Mouse (Mus musculus) frontal cortex, adult 2 months (tissue): ENCODE measurements at regions not wholly inside any gene's neighbourhood (a gene's known extent, or its start where the extent isn't known, plus 50 kb on each side); places are given as distances from the start of the nearest gene placed in this dataset.

Experiments used
- DNase-seq, 2 experiments: peaks; one replicate each; pipeline ENCODE4 v3.0.0; 2022; ENCODE audit warnings: low spot score in 1 of 2; ENCODE audit errors: extremely low spot score in 1 of 2

GRCm38 (mm10) chr16:44630861-44631260 lies 72.2 kb upstream of the Boc start:
- no peak for DNase-seq

DNA sequence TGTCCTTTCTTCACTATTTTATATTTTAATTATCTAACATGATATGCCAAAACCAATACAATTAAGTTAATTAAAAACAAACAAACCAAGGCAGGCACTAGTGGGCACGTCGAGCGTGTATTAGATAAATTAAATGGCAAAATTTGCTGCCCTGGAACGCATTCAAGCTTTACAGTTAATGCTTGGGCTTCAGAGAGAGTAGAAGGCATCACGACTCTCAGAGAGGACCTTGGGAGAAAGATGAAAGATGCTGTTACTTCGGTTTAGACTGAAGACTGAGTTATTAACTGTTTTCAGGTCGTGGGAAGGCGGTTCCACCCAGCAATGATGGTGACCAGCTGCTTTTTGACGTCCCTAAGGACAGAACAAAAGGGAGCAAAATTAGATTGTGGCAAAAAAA lies 71.7 kb upstream of the Boc start:
- DNase-seq, result no peak

DNA sequence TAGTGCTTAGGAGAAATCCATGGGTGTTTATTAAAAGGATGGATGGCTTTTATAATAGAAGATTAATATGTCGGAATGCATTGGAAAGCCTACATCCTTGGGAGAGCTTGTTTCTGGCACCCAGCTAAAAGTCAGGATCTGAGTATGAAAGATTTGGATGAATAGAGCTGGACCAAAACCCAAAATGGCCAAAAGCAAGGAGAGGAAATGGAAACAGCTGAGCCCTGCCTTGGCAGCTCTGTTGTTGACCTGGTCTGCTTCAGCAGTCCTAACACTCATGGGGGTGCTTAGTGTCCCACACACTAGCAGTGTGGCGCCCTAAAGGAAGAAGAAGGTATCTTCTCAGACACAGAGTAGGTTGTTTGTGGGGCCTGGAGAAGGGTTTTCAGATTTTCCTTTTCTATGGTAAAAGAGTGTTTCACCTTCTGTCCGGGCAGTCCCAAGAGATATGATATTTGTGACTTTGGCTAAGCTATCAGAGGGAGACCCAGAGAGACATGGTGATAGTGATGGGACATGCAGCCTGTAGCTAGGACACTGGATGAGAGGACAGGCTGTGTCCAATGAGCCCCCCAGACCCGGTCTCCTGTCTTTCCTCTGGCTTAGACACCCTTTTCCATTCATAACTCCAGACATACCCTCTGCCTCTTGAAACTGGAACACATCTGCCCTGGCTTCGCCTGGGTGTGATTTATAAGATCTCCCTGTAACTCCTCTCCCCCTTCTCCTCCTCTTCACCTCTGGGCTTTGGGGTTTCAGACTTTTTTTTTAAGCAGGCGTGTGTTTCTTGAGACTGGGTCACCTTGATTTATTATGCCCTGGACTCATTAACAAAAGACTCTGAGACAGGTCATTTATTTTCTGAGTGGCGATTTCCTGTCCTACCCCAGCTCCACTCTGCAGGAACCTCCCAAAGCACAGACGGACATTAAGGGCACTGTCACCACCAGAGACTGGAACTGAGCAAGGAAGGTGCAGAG lies 70.9 kb upstream of the Boc start:
- DNase-seq, result no peak

DNA sequence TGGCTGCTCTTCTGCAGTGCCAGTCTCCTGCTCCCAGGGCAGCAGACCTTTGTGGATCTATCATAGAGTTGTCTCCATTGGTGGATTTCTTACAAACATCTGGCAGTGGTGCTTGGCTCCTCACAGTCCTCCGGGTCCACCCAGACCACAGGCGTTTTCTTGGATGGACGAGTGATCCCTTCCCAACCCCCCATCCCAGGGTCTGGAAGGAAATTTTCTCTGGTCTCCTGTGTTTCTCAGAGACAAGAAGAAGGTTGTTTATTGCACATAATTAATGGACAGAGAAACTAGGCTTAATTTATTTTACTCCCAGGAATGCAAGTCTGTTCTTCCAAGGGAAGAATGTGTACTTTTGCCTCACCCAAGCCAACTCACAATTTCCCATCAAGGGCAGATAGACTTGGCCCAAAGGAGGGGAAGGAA lies 67.2 kb upstream of the Boc start:
- DNase-seq, result no peak

DNA sequence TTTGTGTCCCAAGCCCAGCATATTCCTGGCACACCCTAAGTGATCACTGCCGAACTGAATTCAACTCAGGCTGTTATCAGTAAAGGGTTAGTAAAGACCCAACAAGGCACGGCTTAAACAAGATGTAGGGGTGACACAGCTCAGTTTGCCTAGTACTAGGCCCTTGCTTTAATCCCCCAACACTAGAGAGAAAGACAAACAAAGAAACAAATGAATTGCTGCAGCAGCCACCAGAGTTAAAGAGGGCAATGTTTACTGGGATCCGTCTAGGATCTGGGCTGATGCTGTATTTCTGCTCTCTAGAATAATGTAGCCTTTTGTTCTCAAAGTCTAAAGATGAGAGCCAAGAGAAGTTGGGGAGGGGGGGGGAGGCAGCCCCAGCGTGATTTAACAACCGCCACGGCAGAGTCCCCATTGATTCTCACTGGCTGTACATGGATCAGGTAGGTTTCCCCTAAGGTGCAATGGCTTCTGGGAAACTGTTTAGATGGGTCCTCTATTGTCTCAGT lies 66.5 kb upstream of the Boc start:
- DNase-seq, result no peak

GRCm38 (mm10) chr16:44621573-44621972 lies 62.9 kb upstream of the Boc start:
- DNase-seq, result no peak

DNA sequence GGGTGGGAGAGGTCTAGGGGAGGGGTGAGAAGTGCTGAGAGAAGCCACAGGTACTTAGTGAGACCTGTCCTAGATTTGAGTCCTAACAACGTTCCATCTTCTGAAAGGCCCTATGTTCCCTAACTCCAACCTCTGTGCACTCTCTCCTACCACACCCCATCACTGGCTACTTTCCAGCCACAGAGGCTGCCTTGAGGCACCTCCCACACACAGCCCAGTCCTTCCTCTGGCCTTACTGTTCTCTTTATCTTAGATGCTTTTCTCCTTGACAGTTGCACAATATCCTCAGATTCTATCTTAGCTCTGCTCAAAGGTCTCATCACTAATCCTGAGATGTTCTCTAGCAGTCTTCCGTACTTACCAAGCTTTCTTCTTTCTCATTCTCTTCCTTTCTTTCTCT lies 61.8 kb upstream of the Boc start:
- DNase-seq, result no peak

DNA sequence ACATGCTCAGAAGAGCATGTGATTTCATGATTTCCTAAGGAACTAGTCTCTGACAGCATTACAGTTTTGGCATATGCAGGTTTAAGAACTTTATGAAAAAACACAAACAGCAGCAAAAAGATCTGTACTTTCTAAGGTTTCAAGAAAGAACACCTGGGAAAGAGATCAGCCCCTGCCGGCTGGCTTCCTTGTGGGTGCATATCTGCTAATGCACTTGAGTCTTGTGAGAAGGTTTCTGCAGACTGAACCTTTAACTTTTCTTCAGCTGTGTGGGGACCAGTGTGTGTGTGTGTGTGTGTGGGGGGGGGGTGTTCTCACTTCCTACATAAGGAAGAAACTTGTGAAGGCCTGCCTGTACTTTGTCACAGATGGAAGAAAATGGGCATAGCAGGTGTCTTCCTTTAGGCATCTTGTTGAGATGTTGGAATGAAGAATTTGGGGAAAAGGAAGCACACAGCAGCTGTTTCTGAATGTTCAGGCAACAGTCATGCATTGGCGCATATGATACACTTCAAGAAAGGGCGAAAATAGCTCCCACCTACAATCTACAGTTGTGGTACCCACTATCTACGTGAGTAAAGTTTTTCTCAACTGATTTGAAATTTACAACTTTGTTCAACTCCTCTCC lies 60.9 kb upstream of the Boc start:
- peak in 1 of 2 experiments; percentile 40 for DNase-seq

GRCm38 (mm10) chr16:44617041-44617440 lies 58.3 kb upstream of the Boc start:
- peak in 1 of 2 experiments; percentile 16 for DNase-seq

DNA sequence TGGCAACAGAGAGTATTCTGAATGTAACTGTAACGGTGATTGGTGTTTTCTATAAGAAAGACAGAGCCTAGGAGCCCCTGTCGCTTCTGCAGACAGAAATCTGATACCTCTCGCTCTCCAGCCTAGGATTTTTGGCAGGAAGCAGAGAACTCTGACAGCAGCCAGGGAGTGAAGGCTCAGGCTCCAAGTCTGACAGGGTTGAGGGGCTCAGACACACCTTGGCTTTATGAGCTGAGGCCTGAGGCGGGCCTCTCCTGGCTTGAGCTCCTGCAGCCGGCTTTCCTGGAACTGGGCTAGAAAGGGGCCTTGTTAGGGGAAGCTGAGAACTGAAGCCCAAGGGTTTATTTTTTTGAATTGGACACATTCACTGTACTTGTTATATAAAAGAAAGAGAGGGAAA lies 57.7 kb upstream of the Boc start:
- DNase-seq, result no peak

- DNase-seq, result no peak
These were observed 57.1 kb upstream of the Boc start for GRCm38 (mm10) chr16:44615878-44616206.

DNA sequence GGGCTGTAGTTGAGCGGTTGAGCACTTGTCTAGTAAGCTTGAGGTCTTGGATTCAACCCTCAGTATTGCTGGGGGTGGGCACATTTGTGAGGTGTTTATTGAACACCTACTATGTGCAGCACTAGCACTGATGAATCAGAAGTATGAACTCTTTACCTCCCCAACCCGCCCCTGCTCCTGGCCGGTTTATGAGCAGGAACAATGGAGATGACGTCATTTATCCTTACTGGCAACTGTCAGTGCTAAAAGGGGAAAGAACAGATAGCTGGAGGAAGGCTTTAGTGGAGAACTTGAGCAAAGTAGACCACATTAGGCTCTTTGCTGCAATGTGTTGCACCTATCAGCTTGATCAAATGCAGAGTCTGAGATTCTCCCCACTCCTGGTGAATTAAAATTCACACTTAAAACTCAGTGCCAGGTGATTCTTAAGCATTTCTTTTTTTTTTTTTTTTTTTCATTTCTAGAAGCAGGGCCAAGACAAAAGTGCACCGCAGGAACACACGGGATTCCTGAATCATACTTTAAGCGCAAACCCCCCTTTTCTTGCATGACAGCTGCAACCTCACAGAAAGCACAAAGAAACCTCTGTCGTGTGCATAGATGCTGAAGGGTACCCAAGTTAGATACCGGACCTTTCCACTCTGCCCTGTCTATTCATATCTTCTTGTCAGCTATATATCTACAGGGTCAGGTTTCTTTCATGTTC lies 56.6 kb upstream of the Boc start:
- DNase-seq, result no peak

DNA sequence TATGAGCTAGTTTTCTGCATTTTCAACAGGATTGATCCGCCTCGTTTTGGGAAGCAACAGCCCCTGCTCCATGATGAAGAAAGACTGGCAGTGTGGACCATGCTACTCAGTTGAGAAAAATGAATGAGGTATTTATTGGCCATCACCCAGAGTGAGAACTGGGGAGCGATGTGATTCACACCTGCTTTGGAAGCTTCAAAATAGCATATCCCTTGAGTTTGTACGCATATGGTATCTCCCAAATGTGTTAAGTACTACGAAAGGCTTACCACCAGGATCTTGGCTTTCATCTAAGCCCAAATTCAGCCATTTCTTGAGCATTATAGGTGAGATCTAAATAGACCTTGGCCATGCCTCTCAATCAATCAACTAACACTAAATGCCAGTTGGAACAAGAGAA lies 55.5 kb upstream of the Boc start:
- DNase-seq, result no peak

GRCm38 (mm10) chr16:44612676-44613075 lies 54.0 kb upstream of the Boc start:
- peak in 1 of 2 experiments; percentile 43 for DNase-seq

DNA sequence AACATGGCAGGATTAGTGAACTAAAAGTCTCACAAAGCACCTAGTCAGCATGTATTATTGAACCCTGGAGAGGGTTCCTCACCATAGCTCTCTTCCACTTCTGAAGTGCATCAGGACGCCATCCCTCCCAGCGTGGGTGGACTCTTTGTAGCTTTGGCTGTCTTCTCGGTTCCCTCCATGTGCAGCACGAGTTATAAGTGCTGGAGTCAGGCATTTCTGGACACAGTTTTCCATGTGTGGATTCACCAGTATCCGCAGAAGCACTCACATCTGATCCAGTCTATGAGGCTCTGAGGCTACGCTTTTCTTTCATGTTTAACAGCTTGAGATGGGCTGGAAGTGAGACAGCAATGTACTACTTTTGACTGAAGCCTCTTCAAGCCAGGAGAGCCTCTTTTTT lies 52.8 kb upstream of the Boc start:
- peak in 1 of 2 experiments; percentile 30 for DNase-seq

DNA sequence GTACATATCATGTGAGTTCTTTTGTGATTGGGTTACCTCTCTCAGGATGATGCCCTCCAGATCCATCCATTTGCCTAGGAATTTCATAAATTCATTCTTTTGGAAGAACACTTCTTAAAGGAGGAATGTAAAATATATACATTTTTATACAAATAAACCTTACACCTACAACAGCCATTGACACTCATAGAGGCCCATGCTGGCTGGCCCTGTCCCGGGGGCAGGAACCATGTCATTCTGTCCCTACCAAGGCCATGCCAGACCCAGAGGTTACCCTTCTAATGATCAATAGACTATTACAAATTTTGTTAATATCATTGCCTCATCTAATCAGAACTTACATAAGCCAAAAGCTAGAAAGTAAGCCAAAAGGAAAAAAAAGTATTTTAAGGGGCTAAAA lies 49.9 kb upstream of the Boc start:
- no peak for DNase-seq
